Mouse (Mus musculus): ENCODE results near the gene Zmynd12.
A peak's percentile ranks its signal among the peaks of the same experiment; 100 is the strongest.

Gene Zmynd12

GRCm38 (mm10) chr4:119447786-119448185 lies 25.2 kb downstream of the Zmynd12 start:
- no peak for DNase-seq (ENCODE audit: low spot score)

GRCm38 (mm10) chr4:119450436-119450835 lies 27.8 kb downstream of the Zmynd12 start:
- no peak for DNase-seq (ENCODE audit: low spot score)

- DNase-seq (ENCODE audit: low spot score): no peak
These were observed 30.5 kb downstream of the Zmynd12 start for GRCm38 (mm10) chr4:119453128-119453527.

GRCm38 (mm10) chr4:119453533-119453932 lies 30.9 kb downstream of the Zmynd12 start:
- DNase-seq (ENCODE audit: low spot score): no peak

- no peak for DNase-seq (ENCODE audit: low spot score)
These were observed 37.7 kb downstream of the Zmynd12 start for GRCm38 (mm10) chr4:119460296-119460695.

DNA sequence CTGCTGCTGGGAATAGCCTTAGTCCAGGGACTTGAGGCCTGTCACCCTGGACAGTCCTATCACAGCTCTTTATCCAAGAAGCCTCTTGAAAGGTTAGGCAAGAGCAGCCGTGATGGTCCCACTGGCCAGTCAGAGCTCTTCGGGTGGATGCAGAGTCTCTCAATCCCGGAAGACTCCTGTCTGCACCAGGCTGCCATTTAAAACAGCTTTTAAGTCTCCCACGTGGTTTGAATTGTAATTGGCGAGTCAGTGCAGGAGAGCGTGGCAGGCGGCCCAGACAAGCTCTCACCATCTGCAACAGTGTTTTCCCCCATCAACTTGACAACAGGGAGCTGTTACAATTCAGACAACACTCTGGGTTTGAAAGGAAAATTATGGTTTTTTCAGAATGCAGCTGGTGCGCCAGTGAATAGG lies 38.1 kb downstream of the Zmynd12 start:
- DNase-seq (ENCODE audit: low spot score): no peak

DNA sequence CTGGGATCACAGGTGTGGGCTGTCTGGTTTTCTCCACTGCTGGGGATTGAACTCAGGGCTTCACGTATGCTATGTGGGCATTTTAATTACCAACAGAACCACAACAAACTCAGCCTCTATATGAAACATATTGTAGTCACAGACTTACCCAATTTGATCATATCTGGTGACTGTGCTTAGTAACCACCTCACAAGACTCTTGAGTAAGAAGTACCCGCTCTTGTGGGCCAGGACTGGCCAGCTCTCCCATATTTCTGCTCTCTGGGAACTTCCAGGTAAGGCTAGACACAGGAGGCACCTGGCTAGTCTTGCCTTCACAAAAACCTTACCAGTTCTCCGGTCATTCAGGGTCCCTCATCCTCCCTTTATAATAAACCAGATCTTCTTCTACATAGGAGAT lies 39.8 kb downstream of the Zmynd12 start:
- no peak for DNase-seq (ENCODE audit: low spot score)

- peak; percentile 46 for DNase-seq (ENCODE audit: low spot score)
These were observed 40.5 kb downstream of the Zmynd12 start for GRCm38 (mm10) chr4:119462858-119463755.

GRCm38 (mm10) chr4:119463756-119464419 lies 41.3 kb downstream of the Zmynd12 start:
- DNase-seq (ENCODE audit: low spot score): peak; percentile 60

DNA sequence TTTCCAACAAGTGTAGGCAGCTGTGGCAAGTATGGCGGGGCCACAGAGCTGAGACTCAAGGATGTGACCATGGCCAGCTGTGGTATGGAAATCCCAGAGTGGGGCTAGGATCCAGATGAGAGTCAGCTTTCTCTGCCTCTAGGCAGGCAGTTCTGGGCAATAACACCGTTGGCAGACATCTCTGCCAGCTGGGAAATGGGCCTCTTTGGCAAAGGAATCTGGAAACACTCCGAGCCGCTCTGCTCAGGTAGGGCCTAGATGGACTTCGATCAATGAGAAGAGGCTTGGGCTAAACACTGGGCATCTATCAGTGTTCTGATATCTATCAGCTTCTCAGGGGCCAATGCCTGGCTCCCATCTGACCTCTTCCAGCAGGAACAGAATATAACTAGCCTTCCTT lies 43.2 kb downstream of the Zmynd12 start:
- no peak for DNase-seq (ENCODE audit: low spot score)

- DNase-seq (ENCODE audit: low spot score): no peak
These were observed 45.2 kb downstream of the Zmynd12 start for GRCm38 (mm10) chr4:119467720-119468380.

- DNase-seq (ENCODE audit: low spot score): no peak
These were observed 49.9 kb downstream of the Zmynd12 start for GRCm38 (mm10) chr4:119472545-119472944.

DNA sequence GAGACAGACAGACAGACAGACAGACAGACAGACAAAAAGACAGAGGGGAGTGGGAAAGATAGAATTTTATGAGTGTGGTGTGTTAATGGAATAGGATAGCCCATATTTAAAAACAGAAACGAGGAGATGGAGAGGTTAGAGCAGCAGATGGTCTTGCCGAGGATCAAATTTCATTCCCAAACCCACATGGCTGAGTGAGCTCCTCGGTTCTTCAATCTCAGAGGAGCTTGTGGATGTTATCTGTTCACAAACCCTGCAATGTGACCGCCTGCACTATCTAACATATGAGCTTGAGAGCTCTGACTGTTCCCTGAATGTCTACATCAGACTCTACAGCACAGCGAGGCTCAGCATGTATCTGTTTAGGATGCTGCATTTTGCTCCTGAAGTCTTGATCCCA lies 50.5 kb downstream of the Zmynd12 start:
- no peak for DNase-seq (ENCODE audit: low spot score)

- DNase-seq (ENCODE audit: low spot score): no peak
These were observed 60.4 kb downstream of the Zmynd12 start for GRCm38 (mm10) chr4:119483051-119483450.

GRCm38 (mm10) chr4:119484882-119485281 lies 62.3 kb downstream of the Zmynd12 start:
- DNase-seq (ENCODE audit: low spot score): no peak

- DNase-seq (ENCODE audit: low spot score): no peak
These were observed 67.1 kb downstream of the Zmynd12 start for GRCm38 (mm10) chr4:119489666-119490065.

GRCm38 (mm10) chr4:119490806-119491205 lies 68.2 kb downstream of the Zmynd12 start:
- DNase-seq (ENCODE audit: low spot score): peak; percentile 6

GRCm38 (mm10) chr4:119492291-119492932 lies 69.8 kb downstream of the Zmynd12 start, which contains the start of gene Rimkla:
TSS of gene Rimkla (minus strand) at chr4:119492628.
- DNase-seq (ENCODE audit: low spot score): peak; percentile 32

- DNase-seq (ENCODE audit: low spot score): no peak
These were observed 70.3 kb downstream of the Zmynd12 start for GRCm38 (mm10) chr4:119492933-119493327.

- no peak for DNase-seq (ENCODE audit: low spot score)
These were observed 75.8 kb downstream of the Zmynd12 start for GRCm38 (mm10) chr4:119498319-119498848.

GRCm38 (mm10) chr4:119511591-119511990 lies 89.0 kb downstream of the Zmynd12 start:
- DNase-seq (ENCODE audit: low spot score): no peak

DNA sequence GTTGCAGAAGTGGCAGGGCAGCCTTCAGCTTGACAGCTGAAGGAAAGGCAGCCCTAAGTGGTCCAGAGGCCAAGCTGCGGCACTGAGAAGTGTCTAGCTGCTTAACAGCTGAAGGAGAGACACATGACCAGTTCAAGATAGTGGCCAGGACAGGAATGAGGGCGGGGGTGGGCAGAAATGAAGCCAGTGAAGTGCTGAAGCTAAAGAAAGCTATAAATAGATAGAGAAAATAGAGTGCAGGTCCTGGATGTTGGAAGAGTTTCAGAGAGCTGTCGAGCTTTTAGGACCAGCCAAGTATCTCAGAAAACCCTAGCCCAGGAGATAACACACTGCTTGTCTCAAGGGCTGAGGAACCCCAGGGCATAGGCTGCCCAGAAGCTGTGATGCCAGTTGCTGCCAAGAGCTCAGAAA lies 90.1 kb downstream of the Zmynd12 start:
- DNase-seq (ENCODE audit: low spot score): no peak

Measured in T-cell, adult 2 months (primary cell).